Mouse (Mus musculus) erythroblast, embryonic 14.5 days (primary cell): ENCODE results near the gene Cd47. TPM values are rescaled to one million over a fixed set of nuclear protein-coding genes. Genes with fewer than 3 reads are reported as not detected.

Experiments
- H3K27me3 ChIP-seq: 2 replicates; pipeline ENCODE4 v1.6.1; 2012; ENCODE audit warnings: inconsistent platforms; ENCODE audit not compliant: control insufficient read depth
- H3K36me3 ChIP-seq: 2 replicates; pipeline ENCODE4 v1.6.1; 2012; ENCODE audit warnings: mild to moderate bottlenecking, inconsistent platforms; ENCODE audit not compliant: control insufficient read depth
- H3K4me1 ChIP-seq: 2 replicates; pipeline ENCODE4 v1.6.1; 2012; ENCODE audit warnings: inconsistent platforms; ENCODE audit not compliant: control insufficient read depth
- H3K4me3 ChIP-seq: replicated peaks from 2 replicates; pipeline ENCODE3; 2012; ENCODE audit warnings: moderate library complexity, mild to moderate bottlenecking, inconsistent platforms
- H3K9me3 ChIP-seq: 2 replicates; pipeline ENCODE4 v1.6.1; 2012; ENCODE audit warnings: low read length, inconsistent platforms, mixed read lengths; ENCODE audit not compliant: control insufficient read depth
- GATA1 ChIP-seq: IDR thresholded peaks from 2 replicates; pipeline ENCODE4 v1.6.1; 2012; ENCODE audit warnings: low read length, inconsistent platforms, mixed read lengths
- TAL1 ChIP-seq: IDR thresholded peaks from 3 replicates; pipeline ENCODE4 v1.6.1; 2012; ENCODE audit warnings: low read length, inconsistent platforms, mixed read lengths
- polyA plus RNA-seq: library from polyadenylated mRNA; stranded (reverse); fragments of >175 nt; gene quantifications from 2 replicates; pipeline ENCODE4 v1.2.3, GENCODE M21; 2012

Gene Cd47
- polyA plus RNA-seq, 1 experiment, result 22.4 TPM

DNA sequence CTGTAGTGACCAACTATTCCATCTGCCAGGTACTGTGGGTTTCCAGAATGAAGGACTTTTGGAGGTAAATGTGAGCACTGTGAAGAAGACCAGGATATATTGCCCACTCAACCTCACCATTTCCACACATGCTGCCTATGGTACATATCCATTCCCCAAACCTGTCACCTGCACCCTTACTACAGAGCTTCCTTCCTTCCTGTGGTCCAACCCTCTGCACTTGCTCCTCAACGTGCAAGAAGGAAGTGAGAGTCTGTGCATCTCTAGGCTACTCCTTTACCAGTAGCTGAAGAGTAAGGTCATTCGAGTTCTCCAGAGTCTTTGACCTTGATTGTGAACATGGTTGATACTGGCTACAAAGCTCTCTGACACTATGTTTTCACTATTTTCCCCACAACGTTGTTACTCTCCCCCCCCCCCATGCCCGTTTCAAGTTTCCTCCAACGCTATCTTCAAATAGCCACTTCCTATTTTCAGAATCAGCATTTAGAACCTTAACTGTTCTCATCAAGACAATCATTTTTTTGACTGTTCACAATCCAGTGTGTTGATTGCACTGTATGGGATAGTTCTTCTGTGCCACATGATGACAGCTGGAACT is 18.7 kb upstream of the Cd47 start:
- no peak overlapping the region for H3K4me3 ChIP-seq
- no peak for TF ChIP-seq GATA1
- no peaks in the 10 kb centered on the region for H3K9me3 ChIP-seq
- H3K27me3 ChIP-seq, result no peaks in the 10 kb centered on the region
- H3K4me1 ChIP-seq, result peaks cover 68% of the 10 kb centered on the region
- H3K36me3 ChIP-seq, result peaks cover 3% of the 10 kb centered on the region; the same call in 1 of the 2 replicates

DNA sequence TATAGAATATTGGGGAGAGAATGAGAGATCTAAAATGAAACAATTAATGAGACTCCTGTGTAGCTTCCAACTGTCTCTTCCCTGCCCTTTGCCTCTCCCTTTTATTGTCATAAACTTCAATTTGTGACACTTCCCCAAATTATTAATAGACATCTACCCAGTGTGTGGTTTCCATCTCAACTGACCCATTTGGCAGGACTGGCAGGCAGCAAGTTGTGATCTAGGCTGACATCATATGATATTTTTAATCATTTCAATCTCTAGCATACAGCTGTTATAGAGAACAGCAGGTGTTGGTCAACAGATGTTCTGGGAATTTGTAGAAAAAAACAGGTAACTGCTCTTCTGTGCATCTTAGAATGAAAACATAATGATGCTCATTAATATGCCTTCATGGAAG is 17.0 kb upstream of the Cd47 start:
- TF ChIP-seq TAL1, result no peak
- TF ChIP-seq GATA1, result no peak
- H3K4me1 ChIP-seq, result peaks cover 56% of the 10 kb centered on the region
- no peaks in the 10 kb centered on the region for H3K9me3 ChIP-seq
- H3K27me3 ChIP-seq, result no peaks in the 10 kb centered on the region
- peaks cover 1% of the 10 kb centered on the region; the same call in 1 of the 2 replicates for H3K36me3 ChIP-seq
- no peak overlapping the region for H3K4me3 ChIP-seq

DNA sequence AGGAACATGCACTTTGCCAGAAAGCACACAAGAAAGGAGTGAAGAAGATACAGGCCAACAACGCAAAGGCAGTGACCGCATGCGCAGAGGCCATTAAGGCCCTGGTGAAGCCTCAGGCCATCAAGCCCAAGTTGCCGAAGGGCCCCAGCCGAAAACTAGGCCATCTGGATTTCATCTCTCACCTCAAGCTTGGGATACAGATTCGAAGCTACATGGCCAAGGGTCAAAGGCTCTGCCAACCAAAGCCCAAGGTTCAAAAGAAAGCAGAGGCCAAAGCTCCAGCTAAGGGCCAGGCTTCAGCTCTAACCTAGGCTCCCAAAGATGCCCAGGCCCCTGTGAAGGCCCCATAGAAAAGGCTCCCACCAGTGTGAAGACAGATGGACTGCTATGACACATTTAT is 14.2 kb upstream of the Cd47 start:
- Histone ChIP-seq H3K4me3 (no peak overlapping the region), H3K4me1 (peaks cover 56% of the 10 kb centered on the region), H3K27me3 (no peaks in the 10 kb centered on the region), H3K9me3 (no peaks in the 10 kb centered on the region), H3K36me3 (no peaks in the 10 kb centered on the region; the same call in 1 of the 2 replicates)
- no peak for TF ChIP-seq TAL1
- TF ChIP-seq GATA1, result no peak

DNA sequence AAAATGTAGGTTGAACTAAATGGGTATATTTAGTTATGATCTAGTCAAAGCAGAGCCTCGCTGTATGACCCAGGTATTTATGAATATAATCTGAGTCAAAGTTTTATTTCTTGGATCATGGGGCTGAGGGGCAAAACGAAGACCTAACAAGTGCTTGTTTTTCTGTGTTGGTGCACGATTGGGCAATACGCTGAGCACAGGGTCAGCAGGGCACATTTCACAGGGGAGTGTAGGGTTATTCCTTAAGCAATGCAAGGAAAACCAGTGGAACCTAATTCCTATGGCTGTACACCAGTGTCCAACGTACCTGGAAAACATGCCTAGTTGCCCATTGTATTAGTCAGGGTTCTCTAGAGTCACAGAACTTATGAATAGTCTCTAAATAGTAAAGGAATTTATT is 12.6 kb upstream of the Cd47 start:
- Histone ChIP-seq H3K9me3 (no peaks in the 10 kb centered on the region), H3K36me3 (no peaks in the 10 kb centered on the region; the same call in 1 of the 2 replicates), H3K27me3 (no peaks in the 10 kb centered on the region), H3K4me3 (no peak overlapping the region), H3K4me1 (peaks cover 57% of the 10 kb centered on the region)
- no peak for TF ChIP-seq TAL1
- TF ChIP-seq GATA1, result no peak

DNA sequence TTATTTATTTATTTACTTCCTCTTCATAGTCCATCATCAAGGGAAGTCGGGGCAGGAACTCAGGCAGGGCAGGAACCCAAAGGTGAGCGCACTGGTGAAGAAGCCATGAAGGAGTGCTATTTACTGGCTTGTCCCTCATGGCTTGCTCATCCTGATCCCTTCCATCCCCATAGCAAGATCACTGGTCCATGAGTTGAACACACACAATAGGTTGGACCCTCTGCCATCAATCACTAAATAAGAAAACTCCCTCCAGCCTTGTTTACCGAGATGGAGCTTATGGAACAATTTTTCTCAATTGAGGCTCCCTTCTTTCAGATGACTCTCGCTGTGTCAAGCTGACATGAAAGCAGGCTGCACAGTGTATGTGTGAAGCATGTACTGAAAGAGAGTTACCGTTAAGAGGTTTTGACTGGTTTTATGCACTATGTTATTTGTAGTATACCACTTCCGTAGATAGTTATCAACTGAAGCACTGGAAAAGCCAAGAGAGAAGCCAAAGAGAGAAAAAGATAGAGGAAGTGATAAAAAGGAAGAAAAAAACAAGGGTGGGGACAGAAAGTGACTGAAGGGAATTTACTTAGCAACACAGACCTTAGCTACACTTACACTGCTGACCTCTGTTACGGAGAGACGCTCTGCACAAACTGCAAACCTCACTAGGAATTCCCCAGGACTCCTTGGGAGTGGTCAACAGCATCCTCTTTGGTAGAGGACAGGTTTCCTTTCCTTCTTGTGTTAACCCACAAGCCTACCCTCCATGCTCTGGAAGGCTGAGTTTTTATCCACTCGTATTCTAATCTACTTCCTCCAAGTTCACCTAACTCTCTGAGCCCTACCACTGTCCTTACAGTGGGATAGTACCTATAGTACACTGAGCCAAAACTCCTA is 9.5 kb upstream of the Cd47 start:
- peaks cover 68% of the 10 kb centered on the region for H3K4me1 ChIP-seq

DNA sequence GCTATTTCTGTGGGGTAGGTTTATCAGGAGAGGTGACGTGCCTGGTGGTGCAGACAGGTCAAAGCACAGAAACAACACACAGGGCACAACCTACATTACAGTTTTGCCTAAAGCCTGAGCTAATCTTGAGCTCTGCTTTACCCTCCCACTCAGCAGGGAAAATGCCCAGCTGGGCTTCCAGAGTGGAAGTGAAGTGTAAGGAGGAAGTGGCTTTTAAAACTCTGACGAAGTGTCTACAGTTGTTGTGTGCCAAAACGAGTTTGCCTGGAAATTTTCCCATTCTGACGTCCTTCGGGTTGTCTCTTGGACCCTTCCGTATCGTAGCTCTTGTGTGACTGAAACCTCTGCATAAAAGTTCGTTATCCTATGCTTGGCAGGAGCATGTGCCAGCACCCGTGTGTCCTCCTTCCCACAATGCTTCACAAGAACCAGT is 7.9 kb upstream of the Cd47 start:
- Histone ChIP-seq H3K27me3 (no peaks in the 10 kb centered on the region), H3K4me1 (peaks cover 76% of the 10 kb centered on the region), H3K4me3 (no peak overlapping the region), H3K36me3 (peaks cover 5% of the 10 kb centered on the region), H3K9me3 (no peaks in the 10 kb centered on the region)
- TF ChIP-seq TAL1 (no peak), GATA1 (no peak)

More for the DNA sequence above, 9.5 kb upstream of the Cd47 start:
- H3K9me3 ChIP-seq, result no peaks in the 10 kb centered on the region
- no peaks in the 10 kb centered on the region for H3K27me3 ChIP-seq
- H3K4me3 ChIP-seq, result no peak overlapping the region
- no peaks in the 10 kb centered on the region; the same call in 1 of the 2 replicates for H3K36me3 ChIP-seq
- no peak for TF ChIP-seq TAL1
- no peak for TF ChIP-seq GATA1

DNA sequence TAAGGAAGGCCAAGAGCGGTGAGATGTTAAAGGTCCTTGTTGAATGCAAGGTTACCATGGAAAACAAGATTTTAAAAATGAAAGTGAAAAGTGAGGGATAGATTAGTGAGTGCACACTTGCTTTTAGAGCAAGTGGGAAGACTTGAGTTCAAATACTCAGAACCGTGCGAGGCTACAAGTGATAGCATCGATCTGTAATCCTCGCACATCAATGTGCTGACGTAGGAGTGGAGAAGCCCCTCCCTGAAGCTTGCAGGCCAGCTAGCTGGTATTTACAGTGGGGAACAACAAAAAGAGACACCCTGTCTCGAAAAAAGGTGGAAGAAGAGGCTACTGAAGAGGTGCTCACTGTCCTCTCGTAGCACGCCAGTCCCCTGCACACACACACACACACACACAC is 6.7 kb upstream of the Cd47 start:
- H3K4me3 ChIP-seq, result no peak overlapping the region
- no peaks in the 10 kb centered on the region for H3K27me3 ChIP-seq
- TF ChIP-seq GATA1, result no peak
- no peak for TF ChIP-seq TAL1
- H3K36me3 ChIP-seq, result peaks cover 5% of the 10 kb centered on the region
- no peaks in the 10 kb centered on the region for H3K9me3 ChIP-seq
- peaks cover 86% of the 10 kb centered on the region for H3K4me1 ChIP-seq

DNA sequence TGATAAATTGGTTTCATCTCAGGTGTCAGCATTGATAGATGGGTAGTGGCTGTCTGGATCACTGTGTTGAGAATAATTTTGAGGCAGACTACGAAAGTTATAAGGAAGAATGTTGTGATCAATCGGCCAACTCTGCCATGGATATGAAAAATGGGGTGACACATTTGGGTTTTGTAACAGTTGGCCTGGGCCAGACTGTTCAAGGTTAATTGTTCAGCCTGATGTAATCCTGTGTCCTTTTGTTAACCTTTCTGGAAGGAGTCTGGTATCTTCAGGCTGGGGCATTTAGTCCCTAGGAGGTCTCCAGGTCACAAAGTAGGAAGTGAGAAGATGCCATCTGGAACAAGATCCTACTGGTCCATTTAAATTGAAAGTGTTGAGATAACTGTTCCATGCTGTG is 4.1 kb upstream of the Cd47 start:
- Histone ChIP-seq H3K4me1 (peaks cover 98% of the 10 kb centered on the region), H3K27me3 (no peaks in the 10 kb centered on the region), H3K36me3 (peaks cover 7% of the 10 kb centered on the region), H3K9me3 (no peaks in the 10 kb centered on the region), H3K4me3 (no peak overlapping the region)
- TF ChIP-seq TAL1, result no peak
- no peak for TF ChIP-seq GATA1

DNA sequence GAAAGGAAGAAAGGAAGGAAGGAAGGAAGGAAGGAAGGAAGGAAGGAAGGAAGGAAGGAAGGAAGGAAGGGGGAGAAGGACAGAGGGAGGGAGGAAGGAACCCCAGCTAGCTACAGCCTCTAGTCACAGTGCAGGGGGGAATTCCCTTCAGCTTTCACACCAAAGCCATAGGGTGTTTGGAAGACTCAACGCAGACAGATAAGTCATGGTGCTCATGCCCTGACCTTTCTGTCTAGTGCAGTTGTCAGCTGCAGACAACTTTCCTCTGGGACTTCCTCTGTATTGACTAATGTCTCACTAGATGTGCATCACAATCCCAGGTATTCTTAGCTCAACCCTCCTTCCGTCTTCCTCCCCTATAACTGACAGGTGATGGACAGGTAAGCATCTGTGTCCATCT is 3.4 kb upstream of the Cd47 start:
- Histone ChIP-seq H3K27me3 (no peaks in the 10 kb centered on the region), H3K4me1 (peaks cover 98% of the 10 kb centered on the region), H3K36me3 (peaks cover 9% of the 10 kb centered on the region), H3K4me3 (no peak overlapping the region), H3K9me3 (no peaks in the 10 kb centered on the region)
- no peak for TF ChIP-seq GATA1
- TF ChIP-seq TAL1, result no peak
